Comparison of ENCODE assay signal across 18 mouse cellular contexts in the genomic region with DNA sequence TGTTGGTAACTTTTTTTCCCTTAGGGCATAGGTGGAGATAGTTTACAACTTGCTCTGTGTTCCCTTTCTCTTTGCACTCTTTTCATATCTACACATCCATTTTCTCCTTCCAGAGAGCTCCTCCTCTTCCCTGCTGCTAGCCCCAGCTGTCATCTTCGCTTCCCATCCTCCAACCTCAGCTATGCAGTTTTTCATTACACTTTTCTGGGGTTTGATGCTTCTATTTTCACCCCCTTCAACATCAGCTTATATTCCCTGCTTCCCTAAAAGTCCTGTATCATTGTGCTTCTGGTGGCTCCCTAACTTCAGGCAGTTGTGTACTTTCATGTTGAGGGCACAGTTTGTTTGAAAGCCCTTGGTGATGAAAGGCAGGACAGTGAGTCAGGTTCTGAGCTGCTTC. TPM values are rescaled to one million over a fixed set of nuclear protein-coding genes. Genes with fewer than 3 reads are reported as not detected.
DNase-seq lines count a peak whose midpoint lies in the region; ATAC-seq lines count a peak whose summit lies in the region.
"Had no signal": no experiment of that assay in that cellular context is flagged by ENCODE, and none has a peak within 500 bp of the region (broad histone marks: within the 10 kb centered on the region; RNA-seq: fewer than 3 reads in every experiment).

No protein-coding gene starts in this region.

- ATAC-seq in heart, embryonic 14.5 days (ENCODE audit: insufficient number of reproducible peaks, insufficient read depth, low FRiP score, low read depth): no peak
- no peak for ATAC-seq in megakaryocyte, adult 5-6 weeks (ENCODE audit: poor library complexity, severe bottlenecking)
- ATAC-seq: hindbrain, postnatal 0 days; liver, postnatal 0 days; midbrain, embryonic 16.5 days had no signal

- peak overlapping the region; percentile 33 to 64 for H3K27ac ChIP-seq in heart, embryonic 14.5 days (replicated peaks in 1 of 2; ENCODE audit: control insufficient read depth in 1 of 2, insufficient read depth in 1 of 2, low read depth in 2 of 2, low read length in 2 of 2)
- H3K27ac ChIP-seq: hindbrain, postnatal 0 days; limb, embryonic 13.5 days; neural tube, embryonic 12.5 days had no signal

- H3K9me3 ChIP-seq in heart, embryonic 14.5 days (ENCODE audit: control insufficient read depth, low read length): no peaks in the 10 kb centered on the region
- no peaks in the 10 kb centered on the region for H3K9me3 ChIP-seq in megakaryocyte, embryonic 14.5 days
- H3K9me3 ChIP-seq: limb, embryonic 13.5 days; neural tube, embryonic 12.5 days had no signal

- no peak overlapping the region for H3K4me2 ChIP-seq in heart, embryonic 14.5 days (ENCODE audit: low read length)
- H3K4me2 ChIP-seq: limb, embryonic 13.5 days; neural tube, embryonic 12.5 days had no signal

- peaks cover 5 to 28% of the 10 kb centered on the region in 2 experiments; a peak in 3 of 4 replicates for H3K4me1 ChIP-seq in heart, embryonic 14.5 days (ENCODE audit: control insufficient read depth in 2 of 2, insufficient read depth in 2 of 2, low read length in 2 of 2)
- peaks cover 88% of the 10 kb centered on the region for H3K4me1 ChIP-seq in megakaryocyte, embryonic 14.5 days
- H3K4me1 ChIP-seq: neural tube, embryonic 12.5 days had no signal

- H3K9ac ChIP-seq in heart, embryonic 14.5 days (ENCODE audit: low read length): no peak overlapping the region
- H3K9ac ChIP-seq: limb, embryonic 13.5 days; liver, postnatal 0 days; neural tube, embryonic 12.5 days had no signal

- H3K27me3 ChIP-seq in heart, embryonic 14.5 days (ENCODE audit: control insufficient read depth, insufficient read depth, low read length): no peaks in the 10 kb centered on the region
- H3K27me3 ChIP-seq in megakaryocyte, embryonic 14.5 days (replicated peaks): no peaks in the 10 kb centered on the region
- H3K27me3 ChIP-seq: CH12.LX; limb, embryonic 13.5 days; neural tube, embryonic 12.5 days had no signal

- DNase-seq in adrenal gland, adult 2 months: peak; percentile 12
- no peak for DNase-seq in adrenal gland, postnatal 36 days
- no peak for DNase-seq in heart, adult 18-20 months
- peak; percentile 21 to 27 for DNase-seq in layer of hippocampus, postnatal 36 days
- no peak for DNase-seq in embryo, embryonic 11 days
- DNase-seq: kidney, adult 8-10 months; liver, postnatal 0 days; lung, postnatal 4 days; thymus, adult 18-20 months had no signal

- H3K4me3 ChIP-seq in heart, embryonic 14.5 days (ENCODE audit: control insufficient read depth in 1 of 2, insufficient read depth in 1 of 2, low read depth in 1 of 2, low read length in 2 of 2): no peak overlapping the region
- peak overlapping the region; percentile 42 for H3K4me3 ChIP-seq in megakaryocyte, embryonic 14.5 days (replicated peaks)
- H3K4me3 ChIP-seq: limb, embryonic 13.5 days; neural tube, embryonic 12.5 days had no signal

- no peaks in the 10 kb centered on the region for H3K36me3 ChIP-seq in heart, embryonic 14.5 days (ENCODE audit: control insufficient read depth, insufficient read depth, low read length)
- peaks cover 12% of the 10 kb centered on the region for H3K36me3 ChIP-seq in megakaryocyte, embryonic 14.5 days (replicated peaks; ENCODE audit: low read length)
- H3K36me3 ChIP-seq: limb, embryonic 13.5 days; neural tube, embryonic 12.5 days had no signal

- 72% methylated on average over 1 of the region's 1 CpGs for whole genome bisulfite sequencing in heart, embryonic 14.5 days

RNA-seq across cellular contexts. Expression of gene Nptn, which starts 31.8 kb away (rescaled TPM):
- total RNA-seq in adrenal gland, adult 2 months (2021): 100 to 1,000 TPM; 200 to 247 TPM
- 204 and 227 TPM in 2 replicates for polyA plus RNA-seq in adrenal gland, adult 2 months (2012; rRNA removed)
- 100 to 1,000 TPM; 170 to 181 TPM for total RNA-seq in adrenal gland, postnatal 36 days (2021)
- 133 and 136 TPM in 2 replicates for polyA plus RNA-seq in heart, embryonic 14.5 days (2014; fragmentation: Nextera tagmentation; extraction: Ambion mirVana)
- total RNA-seq in heart, adult 18-20 months (2021): 100 to 1,000 TPM; 113 to 123 TPM
- polyA plus RNA-seq in megakaryocyte, embryonic 14.5 days (2012; ENCODE audit: insufficient read depth, low replicate concordance): 231 and 377 TPM in 2 replicates
- 493 and 520 TPM in 2 replicates for total RNA-seq in megakaryocyte, adult 5-6 weeks (2015)
- 221 and 239 TPM in 2 replicates for total RNA-seq in megakaryocyte, adult 5-6 weeks (2017)
- total RNA-seq in layer of hippocampus, postnatal 36 days (2021): 100 to 1,000 TPM; 825 to 896 TPM

RNA-seq across cellular contexts. Expression of gene Cd276, which starts 58.6 kb away (rescaled TPM):
- 10 to 100 TPM; 11.0 to 12.3 TPM for total RNA-seq in adrenal gland, adult 2 months (2021)
- 7.2 and 9.5 TPM in 2 replicates for polyA plus RNA-seq in adrenal gland, adult 2 months (2012; rRNA removed)
- 10 to 100 TPM in 1 of 2 experiments, 1 to 10 TPM in 1; 9.7 to 12.6 TPM for total RNA-seq in adrenal gland, postnatal 36 days (2021)
- polyA plus RNA-seq in heart, embryonic 14.5 days (2014; fragmentation: Nextera tagmentation; extraction: Ambion mirVana): 30.9 and 31.0 TPM in 2 replicates
- 1 to 10 TPM; 5.9 to 8.3 TPM for total RNA-seq in heart, adult 18-20 months (2021)
- polyA plus RNA-seq in megakaryocyte, embryonic 14.5 days (2012; ENCODE audit: insufficient read depth, low replicate concordance): 0.52 and 1.3 TPM in 2 replicates
- total RNA-seq in megakaryocyte, adult 5-6 weeks (2015): 0.11 and 0.40 TPM in 2 replicates
- 0.12 and 0.40 TPM in 2 replicates for total RNA-seq in megakaryocyte, adult 5-6 weeks (2017)
- total RNA-seq in layer of hippocampus, postnatal 36 days (2021): 1 to 10 TPM; 5.8 to 6.0 TPM
- total RNA-seq: granulocyte monocyte progenitor cell, adult 5-6 weeks had no signal

Comparison
In these comparisons a context has a peak if more than half of its experiments do, and no peak if none do; other contexts are left out.
1. DNase-seq: peak in adrenal gland, adult 2 months (single experiment) and layer of hippocampus, postnatal 36 days (2 of 2); none in adrenal gland, postnatal 36 days (0 of 2), heart, adult 18-20 months (0 of 2) and embryo, embryonic 11 days (single experiment).
2. RNA of gene Cd276, which starts 58.6 kb away (total RNA-seq): 9.7 to 12.6 TPM in adrenal gland, postnatal 36 days, 11.0 to 12.3 TPM in adrenal gland, adult 2 months, 5.9 to 8.3 TPM in heart, adult 18-20 months and 5.8 to 6.0 TPM in layer of hippocampus, postnatal 36 days; 0.11 to 0.40 TPM in megakaryocyte, adult 5-6 weeks; every median in the first group is over 4 times any median in the second.